Mouse (Mus musculus) limb, embryonic 13.5 days (tissue): ENCODE measurements around the gene Myo10. TPM values are rescaled to one million over a fixed set of nuclear protein-coding genes. Genes with fewer than 3 reads are reported as not detected.

Experiments
- ATAC-seq: fragments of 200-750 bp; cut with Nextera tagmentation; 2 replicates; pipeline ENCODE4 v1.8.0; 2017; ENCODE audit warnings: low read depth, moderate number of reproducible peaks, moderate TSS enrichment; ENCODE audit not compliant: low FRiP score
- H3K27ac ChIP-seq: fragments of 300-500 bp; sonication (generic); 2 replicates; pipeline ENCODE4 v1.5.1; 2015; ENCODE audit warnings: inconsistent platforms, mild to moderate bottlenecking, moderate library complexity
- H3K27me3 ChIP-seq: fragments of 300-500 bp; sonication (generic); 2 replicates; pipeline ENCODE4 v1.6.1; 2015; ENCODE audit warnings: mild to moderate bottlenecking, inconsistent platforms
- H3K36me3 ChIP-seq: fragments of 300-500 bp; sonication (generic); 2 replicates; pipeline ENCODE4 v1.6.1; 2015; ENCODE audit warnings: inconsistent platforms, mild to moderate bottlenecking, moderate library complexity
- H3K4me1 ChIP-seq: fragments of 300-500 bp; sonication (generic); 2 replicates; pipeline ENCODE4 v1.6.1; 2015; ENCODE audit warnings: inconsistent platforms
- H3K4me2 ChIP-seq: fragments of 300-500 bp; sonication (generic); replicated peaks from 2 replicates; pipeline ENCODE4 v1.6.1; 2015; ENCODE audit warnings: inconsistent platforms, mild to moderate bottlenecking, moderate library complexity
- H3K4me3 ChIP-seq: fragments of 300-500 bp; sonication (generic); 2 replicates; pipeline ENCODE4 v1.5.1; 2015; ENCODE audit warnings: moderate library complexity, mild to moderate bottlenecking, inconsistent platforms
- H3K9ac ChIP-seq: fragments of 300-500 bp; sonication (generic); 2 replicates; pipeline ENCODE4 v1.6.1; 2015; ENCODE audit warnings: mild to moderate bottlenecking, inconsistent platforms
- H3K9me3 ChIP-seq: fragments of 300-500 bp; sonication (generic); 2 replicates; pipeline ENCODE4 v1.6.1; 2016; ENCODE audit warnings: inconsistent platforms
- WGBS: fragments of 180-500 bp; shearing (Covaris S2); methylation state at CpG from one replicate; pipeline ENCODE4 v1.1.7; 2015; 5-methylcytosine and 5-hydroxymethylcytosine counted together
- polyA plus RNA-seq: library from polyadenylated mRNA; unstranded; fragments of >200 nt; fragmentation: Nextera tagmentation; extraction: Ambion mirVana; gene quantifications from 2 replicates; pipeline ENCODE4 v1.2.1, GENCODE M21; 2015

Gene Myo10
- polyA plus RNA-seq, 1 experiment from 2014 or later: 30.3 TPM

DNA sequence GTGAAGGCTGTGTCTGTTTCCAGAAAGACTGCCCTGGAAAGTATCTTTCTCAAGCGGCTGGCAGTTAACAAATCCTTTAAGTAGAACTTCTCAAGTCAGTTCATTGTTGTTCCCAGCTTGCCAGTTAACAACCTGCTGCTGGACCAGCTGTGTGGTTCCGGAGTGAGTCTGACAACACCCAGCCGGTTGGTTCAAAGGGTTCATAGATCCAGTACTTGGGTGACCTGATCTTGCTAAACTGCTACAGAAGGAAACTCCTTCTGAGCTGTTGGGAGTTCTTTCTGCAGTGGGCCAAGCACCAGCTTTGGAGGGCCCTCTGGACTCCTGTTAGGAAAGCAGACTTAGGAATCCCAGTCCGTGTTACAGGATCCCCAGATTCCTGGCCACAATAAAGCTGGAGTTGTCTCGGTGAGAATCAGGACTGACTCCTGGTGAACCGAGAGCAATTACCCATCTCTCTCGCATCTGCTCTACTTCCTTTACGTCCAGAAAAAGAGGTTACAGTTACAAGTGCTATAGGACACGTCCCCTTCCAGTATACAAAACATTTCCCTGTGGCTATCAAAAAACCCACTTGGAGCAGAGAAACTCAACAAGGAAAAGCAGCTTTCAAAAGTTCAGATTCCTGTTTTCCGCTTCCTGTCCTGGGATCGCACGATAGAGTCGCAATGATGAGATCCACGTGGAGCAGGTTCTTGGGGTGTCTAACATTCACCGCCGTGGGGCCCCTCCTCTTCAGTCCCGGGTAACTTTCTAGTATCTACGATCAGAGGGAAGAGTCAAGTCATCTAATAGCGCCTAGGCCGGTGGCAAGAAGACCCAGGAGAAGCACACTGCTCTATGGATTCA lies 750 bp upstream of the Myo10 start:
- Histone ChIP-seq H3K4me3 (peak overlapping the region; percentile 89), H3K27me3 (no peaks in the 10 kb centered on the region)

DNA sequence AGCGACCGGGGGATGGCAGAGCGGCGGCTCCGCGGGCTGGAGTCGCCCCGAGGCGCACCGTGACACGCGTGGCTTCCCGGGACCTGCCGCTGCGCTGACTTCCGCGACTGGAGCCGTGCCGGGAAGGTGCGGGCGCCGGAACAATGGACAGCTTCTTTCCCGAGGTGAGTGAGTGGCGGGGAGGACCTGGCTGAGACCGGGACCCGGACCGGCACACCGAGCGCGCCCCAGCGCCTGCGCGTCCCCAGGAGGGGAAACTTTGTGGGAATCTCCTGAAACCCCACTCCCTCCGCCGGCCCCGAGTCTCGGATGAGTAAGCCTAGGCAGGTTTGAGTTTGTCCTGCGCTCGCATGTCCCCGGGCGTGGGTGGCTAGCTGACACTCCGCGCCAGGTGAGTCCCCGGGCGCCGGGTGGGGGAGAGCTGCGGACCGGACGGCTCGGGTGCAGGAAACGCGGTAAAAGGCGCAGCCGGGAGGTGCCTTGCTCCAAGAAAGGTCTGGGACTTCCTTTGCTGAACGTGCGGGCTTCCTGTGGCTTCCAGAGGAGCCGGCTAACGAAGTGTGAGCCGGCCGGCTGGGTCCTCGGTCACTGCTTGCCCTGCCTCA lies 644 bp downstream of the Myo10 start:
- H3K27ac ChIP-seq: peak overlapping the region; percentile 87
- peaks cover 47% of the 10 kb centered on the region for H3K4me1 ChIP-seq
- H3K36me3 ChIP-seq: 0 out of 2 replicates have a peak, but pooled peaks cover 2% of the 10 kb centered on the region
- H3K9me3 ChIP-seq: no peaks in the 10 kb centered on the region
- peak overlapping the region; percentile 89 for H3K4me3 ChIP-seq
- peak overlapping the region; percentile 93 for H3K9ac ChIP-seq
- peak; percentile 10; the same call in 1 of the 2 replicates for ATAC-seq
- H3K4me2 ChIP-seq: peak overlapping the region; percentile 75
- no peaks in the 10 kb centered on the region for H3K27me3 ChIP-seq
- WGBS: under 1% methylated on average over 60 of the region's 61 CpGs

More for the DNA sequence above, 750 bp upstream of the Myo10 start:
- Histone ChIP-seq H3K4me2 (peak overlapping the region; percentile 75), H3K4me1 (peaks cover 38% of the 10 kb centered on the region), H3K9ac (peak overlapping the region; percentile 56), H3K27ac (no peak overlapping the region), H3K36me3 (no peaks in the 10 kb centered on the region), H3K9me3 (no peaks in the 10 kb centered on the region)
- ATAC-seq: no peak
- WGBS: 4% methylated on average over 20 of the region's 20 CpGs

- H3K9ac ChIP-seq: peak overlapping the region; percentile 93
- ATAC-seq: no peak
- H3K4me1 ChIP-seq: peaks cover 47% of the 10 kb centered on the region
- peak overlapping the region; percentile 87 for H3K27ac ChIP-seq
- peak overlapping the region; percentile 89 for H3K4me3 ChIP-seq
- H3K9me3 ChIP-seq: no peaks in the 10 kb centered on the region
- H3K4me2 ChIP-seq: peak overlapping the region; percentile 75
- 8% methylated on average over 9 of the region's 9 CpGs for WGBS
- no peaks in the 10 kb centered on the region for H3K27me3 ChIP-seq
- 0 out of 2 replicates have a peak, but pooled peaks cover 9% of the 10 kb centered on the region for H3K36me3 ChIP-seq
These were observed 1.3 kb downstream of the Myo10 start for GRCm38 (mm10) chr15:25623556-25624180.

DNA sequence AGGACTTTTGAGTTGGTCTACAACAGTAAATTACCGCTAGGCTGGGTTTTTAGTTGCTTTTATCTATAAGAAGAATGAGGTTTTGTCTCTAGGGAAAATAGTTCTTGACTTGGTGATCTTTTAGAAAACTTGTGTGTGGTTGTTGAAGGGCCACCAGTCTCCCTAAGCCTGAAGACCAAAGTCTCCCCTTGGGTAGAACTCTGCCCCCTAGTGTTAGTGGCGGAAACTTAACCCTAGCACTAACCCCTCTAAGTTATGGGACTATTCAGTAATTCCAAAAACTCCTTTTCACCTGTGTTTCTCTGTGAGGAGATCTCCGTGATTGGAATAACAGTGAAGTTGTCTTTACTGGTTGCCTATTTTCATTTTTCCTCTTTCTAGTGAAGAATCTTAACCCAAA lies 1.9 kb downstream of the Myo10 start:
- Histone ChIP-seq H3K9ac (peak overlapping the region; percentile 93; the same call in 1 of the 2 replicates), H3K4me1 (peaks cover 47% of the 10 kb centered on the region), H3K9me3 (no peaks in the 10 kb centered on the region), H3K4me2 (peak overlapping the region; percentile 75), H3K27ac (no peak overlapping the region), H3K27me3 (no peaks in the 10 kb centered on the region), H3K36me3 (0 out of 2 replicates have a peak, but pooled peaks cover 9% of the 10 kb centered on the region), H3K4me3 (peak overlapping the region; percentile 89)
- 61% methylated on average over 3 of the region's 3 CpGs for WGBS
- ATAC-seq: no peak

DNA sequence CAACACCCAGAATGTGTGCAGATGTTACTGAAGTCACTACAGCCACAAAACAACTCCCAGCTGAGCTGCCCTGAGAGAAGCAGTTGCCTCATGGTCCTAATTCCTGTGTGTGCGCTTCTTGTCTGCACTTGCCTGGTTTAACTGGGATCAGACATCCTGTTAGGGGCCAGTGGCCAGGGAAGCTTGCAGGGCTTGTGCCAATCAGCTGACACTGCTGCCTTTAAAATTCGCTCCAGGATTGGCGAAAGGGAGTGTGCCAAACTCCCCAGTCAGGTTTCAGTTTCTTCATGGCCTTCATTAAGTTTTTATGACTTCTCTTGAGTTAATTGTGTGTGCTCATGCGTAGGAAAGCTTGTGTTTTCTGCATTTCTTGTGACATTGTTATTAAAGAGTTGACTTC lies 3.1 kb downstream of the Myo10 start:
- H3K27ac ChIP-seq: peak overlapping the region; percentile 78
- 0 out of 2 replicates have a peak, but pooled peaks cover 9% of the 10 kb centered on the region for H3K36me3 ChIP-seq
- H3K4me3 ChIP-seq: peak overlapping the region; percentile 89
- H3K9me3 ChIP-seq: no peaks in the 10 kb centered on the region
- H3K4me2 ChIP-seq: peak overlapping the region; percentile 75
- 7% methylated on average over 4 of the region's 4 CpGs for WGBS
- peak overlapping the region; percentile 54 for H3K9ac ChIP-seq
- no peaks in the 10 kb centered on the region for H3K27me3 ChIP-seq
- no peak for ATAC-seq
- H3K4me1 ChIP-seq: peaks cover 53% of the 10 kb centered on the region

- no peaks in the 10 kb centered on the region for H3K27me3 ChIP-seq
- H3K9me3 ChIP-seq: no peaks in the 10 kb centered on the region
- H3K9ac ChIP-seq: no peak overlapping the region
- H3K36me3 ChIP-seq: 0 out of 2 replicates have a peak, but pooled peaks cover 9% of the 10 kb centered on the region
- no peak overlapping the region for H3K4me3 ChIP-seq
- WGBS: 57% methylated on average over 7 of the region's 7 CpGs
- peak overlapping the region; percentile 75 for H3K4me2 ChIP-seq
- peaks cover 61% of the 10 kb centered on the region for H3K4me1 ChIP-seq
- H3K27ac ChIP-seq: no peak overlapping the region
- ATAC-seq: no peak
These were observed 4.7 kb downstream of the Myo10 start for GRCm38 (mm10) chr15:25627012-25627411.

GRCm38 (mm10) chr15:25628251-25628650 lies 5.9 kb downstream of the Myo10 start:
- no peak for ATAC-seq
- H3K4me3 ChIP-seq: no peak overlapping the region
- H3K27me3 ChIP-seq: no peaks in the 10 kb centered on the region
- 89% methylated on average over 2 of the region's 2 CpGs for WGBS
- no peak overlapping the region for H3K9ac ChIP-seq
- no peaks in the 10 kb centered on the region for H3K9me3 ChIP-seq
- H3K27ac ChIP-seq: no peak overlapping the region
- 0 out of 2 replicates have a peak, but pooled peaks cover 9% of the 10 kb centered on the region for H3K36me3 ChIP-seq
- H3K4me2 ChIP-seq: no peak overlapping the region
- peaks cover 73% of the 10 kb centered on the region for H3K4me1 ChIP-seq

DNA sequence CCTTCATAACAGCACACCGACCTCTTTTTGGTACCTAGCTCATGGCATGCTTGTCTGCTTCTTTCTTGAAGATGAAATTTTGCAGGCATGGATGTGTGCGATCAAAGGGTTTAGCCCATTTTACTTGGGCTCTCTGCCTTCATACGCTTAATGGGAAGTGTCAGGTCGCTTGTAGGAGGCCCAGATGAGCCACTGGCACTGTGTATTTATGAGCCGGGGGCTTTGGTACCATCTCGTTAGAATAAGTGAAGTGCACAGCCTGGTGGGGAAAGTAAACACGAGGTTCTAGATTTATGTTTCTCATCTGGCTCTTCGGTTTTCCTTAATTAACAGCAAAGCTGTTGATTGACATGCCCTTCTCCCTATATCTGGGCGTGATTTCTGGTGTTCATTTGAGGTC lies 8.4 kb downstream of the Myo10 start:
- Histone ChIP-seq H3K27ac (no peak overlapping the region), H3K4me1 (peaks cover 69% of the 10 kb centered on the region), H3K36me3 (0 out of 2 replicates have a peak, but pooled peaks cover 9% of the 10 kb centered on the region), H3K4me3 (no peak overlapping the region), H3K4me2 (no peak overlapping the region), H3K9me3 (no peaks in the 10 kb centered on the region), H3K9ac (no peak overlapping the region), H3K27me3 (no peaks in the 10 kb centered on the region)
- no peak for ATAC-seq
- WGBS: 45% methylated on average over 9 of the region's 9 CpGs

DNA sequence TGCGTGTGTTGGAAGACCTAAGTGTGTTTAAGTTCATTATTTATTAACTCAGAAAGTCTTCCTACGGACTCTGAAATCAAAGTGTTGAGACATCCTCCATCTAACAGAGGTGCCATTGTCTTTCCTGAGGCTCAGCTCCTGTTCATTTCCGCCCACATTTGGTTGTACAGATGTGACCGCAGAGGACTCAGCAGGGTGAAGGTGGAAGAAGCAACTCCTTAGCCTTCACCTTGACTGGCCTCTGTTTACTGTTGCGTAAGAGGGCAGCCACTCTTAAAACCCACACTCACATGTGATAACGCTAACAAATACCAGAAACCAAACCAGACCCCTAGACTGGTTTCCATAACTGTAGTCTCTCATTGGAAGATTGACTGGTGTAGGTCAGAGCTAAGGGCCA lies 9.0 kb downstream of the Myo10 start:
- Histone ChIP-seq H3K27ac (no peak overlapping the region; the same call in 1 of the 2 replicates), H3K4me2 (no peak overlapping the region), H3K9me3 (no peaks in the 10 kb centered on the region), H3K4me1 (peaks cover 69% of the 10 kb centered on the region), H3K27me3 (no peaks in the 10 kb centered on the region), H3K4me3 (no peak overlapping the region), H3K9ac (no peak overlapping the region), H3K36me3 (0 out of 2 replicates have a peak, but pooled peaks cover 9% of the 10 kb centered on the region)
- 82% methylated on average over 6 of the region's 6 CpGs for WGBS
- no peak for ATAC-seq

DNA sequence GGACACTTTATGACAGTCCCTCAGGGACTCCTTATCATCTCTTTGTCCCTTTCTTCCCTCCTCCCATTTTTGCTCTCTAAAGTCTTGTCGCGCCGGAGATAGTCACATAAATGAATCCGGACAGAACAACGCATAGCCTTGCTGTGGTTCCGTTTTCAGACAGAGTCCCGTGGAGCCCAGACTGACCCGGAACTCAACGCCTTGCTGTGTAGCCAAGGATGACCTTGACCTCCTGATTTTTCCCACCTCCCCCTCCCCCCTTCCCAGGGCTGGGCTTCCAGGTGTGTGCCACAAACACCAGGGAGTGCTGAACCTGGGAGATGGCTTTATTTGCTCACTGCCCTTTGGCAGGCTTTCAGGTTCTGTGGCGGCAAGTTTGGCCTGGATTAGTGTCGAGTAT lies 10.6 kb downstream of the Myo10 start:
- WGBS: 73% methylated on average over 11 of the region's 11 CpGs
- Histone ChIP-seq H3K4me2 (no peak overlapping the region), H3K4me3 (no peak overlapping the region), H3K9me3 (no peaks in the 10 kb centered on the region), H3K4me1 (peaks cover 72% of the 10 kb centered on the region), H3K27ac (no peak overlapping the region), H3K27me3 (no peaks in the 10 kb centered on the region), H3K36me3 (0 out of 2 replicates have a peak, but pooled peaks cover 9% of the 10 kb centered on the region), H3K9ac (no peak overlapping the region)
- ATAC-seq: no peak

DNA sequence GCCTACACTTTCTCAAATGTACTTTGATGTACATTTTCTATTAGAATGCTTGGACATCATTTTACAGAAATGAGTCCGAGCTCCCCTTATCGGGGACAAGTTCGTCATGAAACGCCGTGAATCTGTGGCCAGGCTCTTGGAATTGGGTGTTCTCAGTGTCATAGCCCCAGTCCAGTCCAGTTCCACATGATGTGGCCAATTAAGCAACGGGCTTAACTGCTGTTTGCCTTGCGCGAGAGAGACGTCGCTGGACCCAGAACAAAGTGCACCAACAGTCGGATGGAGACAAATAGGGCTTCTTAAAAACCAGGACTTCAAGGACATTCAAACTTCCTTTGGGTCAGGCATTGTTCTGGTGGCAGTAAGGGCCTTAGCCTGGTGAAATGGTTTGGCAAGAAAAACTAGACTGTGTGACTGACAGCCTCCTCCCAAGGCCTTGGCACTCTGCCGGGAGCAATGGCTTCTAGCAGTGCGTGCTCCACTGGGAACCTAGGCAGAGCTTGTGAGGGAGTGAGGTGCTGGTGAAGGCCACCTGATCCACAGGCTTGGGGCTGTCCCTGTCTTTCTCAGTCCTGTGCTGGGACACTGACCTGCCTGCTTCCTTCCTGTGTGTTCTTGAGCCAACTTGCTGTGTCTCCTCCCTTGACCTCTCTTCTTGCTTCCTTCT lies 11.5 kb downstream of the Myo10 start:
- Histone ChIP-seq H3K27ac (no peak overlapping the region), H3K9me3 (no peaks in the 10 kb centered on the region), H3K9ac (no peak overlapping the region), H3K4me1 (peaks cover 76% of the 10 kb centered on the region), H3K36me3 (no peaks in the 10 kb centered on the region), H3K4me2 (no peak overlapping the region), H3K27me3 (no peaks in the 10 kb centered on the region), H3K4me3 (no peak overlapping the region)
- no peak for ATAC-seq
- WGBS: 91% methylated on average over 13 of the region's 13 CpGs
